Mouse (Mus musculus) layer of hippocampus, adult 9-10 months (tissue): Measurements from ENCODE around the gene Arfgef3.
"Not testable (repeated sequence)": the region's sequence is repeated elsewhere in the genome, so short reads cannot be mapped to it uniquely, and the experiment has no call there.

ENCODE experiments used
- DNase-seq: peaks from one replicate; pipeline ENCODE4 v3.0.0; 2022; ENCODE audit warnings: low spot score

Arfgef3 gene

DNA sequence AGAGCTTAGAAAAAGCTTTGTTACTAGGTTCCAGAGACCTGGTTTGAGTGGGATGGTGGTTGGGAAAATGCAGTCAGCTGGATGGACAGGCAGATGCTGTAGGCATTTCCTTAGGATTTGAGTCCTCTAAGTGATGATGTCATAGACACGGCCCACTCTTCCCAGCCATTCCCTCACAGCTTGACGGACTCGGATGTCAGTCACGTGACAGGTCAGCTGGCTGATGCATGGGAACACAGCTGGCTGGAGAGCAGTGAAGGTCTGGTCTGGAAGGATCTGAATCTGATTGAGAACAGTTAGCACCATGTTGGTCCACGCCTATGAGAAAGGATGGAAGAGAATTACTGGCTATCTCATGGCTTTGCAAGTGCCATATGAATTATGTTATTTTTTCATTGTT, 154.3 kb downstream of the Arfgef3 start:
- no peak for DNase-seq

DNA sequence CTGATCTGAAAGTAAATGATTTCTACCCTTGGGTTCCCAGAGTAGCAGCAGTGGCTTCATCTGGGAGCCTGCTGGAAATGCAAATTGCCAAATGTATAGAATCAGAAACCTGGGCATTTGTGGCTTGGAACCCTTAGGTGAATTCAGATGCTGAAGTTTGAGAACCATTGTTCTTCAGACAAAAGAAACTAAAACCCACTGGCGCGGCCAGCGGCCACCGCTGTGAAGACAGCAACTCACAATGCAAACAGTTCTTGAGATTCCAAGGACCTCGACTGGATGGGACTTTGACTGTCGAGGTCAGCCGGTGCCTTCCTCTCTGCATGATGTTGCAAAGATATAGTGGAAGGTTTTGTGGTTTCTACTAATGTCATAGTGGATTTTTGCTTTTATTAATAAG, 159.6 kb downstream of the Arfgef3 start:
- no peak for DNase-seq

DNA sequence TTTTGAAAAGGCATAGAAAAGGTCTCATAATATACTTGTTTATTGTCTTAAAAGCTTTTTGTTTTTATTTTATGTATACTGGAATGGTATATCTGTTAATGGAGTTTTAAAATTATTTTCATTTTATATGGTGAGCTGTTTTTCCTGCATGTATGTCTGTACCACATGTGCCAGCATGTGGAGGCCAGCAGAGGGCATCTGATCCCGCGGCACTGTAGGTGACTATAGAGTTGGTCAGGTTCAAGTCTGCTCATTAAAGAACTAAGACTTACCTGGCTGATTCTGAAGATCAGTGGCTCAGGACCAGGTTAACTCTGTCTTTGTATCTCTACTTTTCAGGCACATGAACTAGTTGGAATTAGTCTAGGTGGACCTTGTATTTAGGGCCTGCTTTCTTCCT, 171.2 kb downstream of the Arfgef3 start:
- no peak for DNase-seq

DNA sequence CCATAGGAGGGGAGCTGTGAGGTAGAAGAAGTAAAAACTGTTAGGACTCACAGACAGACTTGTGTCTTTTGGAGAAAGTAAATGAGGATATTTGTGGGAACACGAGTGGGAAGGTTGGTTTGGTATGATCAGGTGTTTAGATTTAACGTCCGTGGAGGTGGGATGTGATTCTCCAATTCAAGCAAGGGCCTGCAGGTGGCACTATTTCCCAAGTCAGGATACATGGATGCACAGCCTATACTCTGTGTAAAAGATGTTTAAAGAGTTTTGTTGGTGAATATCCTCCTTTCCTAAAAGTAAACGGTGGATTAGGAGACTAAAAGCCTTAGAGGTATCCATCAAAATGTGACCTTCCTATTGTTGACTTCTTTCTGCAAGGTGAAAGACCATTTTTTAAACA, 180.8 kb downstream of the Arfgef3 start:
- no peak for DNase-seq

DNA sequence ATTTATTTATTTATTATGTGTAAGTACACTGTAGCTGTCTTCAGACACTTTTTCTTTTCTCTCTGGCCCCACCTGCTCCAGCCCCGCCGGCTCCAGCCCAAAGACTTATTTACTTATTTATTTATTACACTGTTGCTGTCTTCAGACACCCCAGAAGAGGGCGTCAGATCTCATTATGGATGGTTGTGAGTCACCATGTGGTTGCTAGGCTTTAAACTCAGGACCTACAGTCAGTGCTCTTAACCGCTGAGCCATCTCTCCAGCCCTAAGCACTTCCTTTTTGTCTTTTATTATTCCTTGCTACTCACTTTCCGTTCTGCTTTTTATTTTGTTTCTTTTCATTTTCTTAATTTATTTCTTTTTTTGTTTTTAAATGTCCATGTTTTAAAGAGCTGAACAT, 182.3 kb downstream of the Arfgef3 start:
- DNase-seq, result no peak

DNA sequence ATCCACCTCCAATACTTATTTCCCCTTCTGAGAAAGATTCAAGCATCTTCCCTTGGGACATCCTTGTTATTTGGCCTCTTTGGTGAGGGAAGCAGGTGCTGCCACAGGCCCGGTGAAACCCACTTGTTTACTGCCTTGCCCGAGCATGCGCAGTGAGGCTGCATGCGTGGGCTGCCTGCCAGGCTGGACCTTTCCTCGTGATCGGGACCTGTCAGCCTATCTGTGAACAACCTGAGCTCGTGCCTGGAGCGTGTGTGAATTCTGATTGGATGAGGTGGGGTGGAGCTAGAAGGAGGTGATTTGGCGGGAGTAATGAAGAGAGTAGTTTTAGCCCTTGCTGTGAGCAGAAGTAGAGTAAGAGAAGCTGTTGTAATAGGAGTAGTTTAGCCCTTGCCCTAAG, 184.7 kb downstream of the Arfgef3 start:
- DNase-seq, result not testable (repeated sequence)

DNA sequence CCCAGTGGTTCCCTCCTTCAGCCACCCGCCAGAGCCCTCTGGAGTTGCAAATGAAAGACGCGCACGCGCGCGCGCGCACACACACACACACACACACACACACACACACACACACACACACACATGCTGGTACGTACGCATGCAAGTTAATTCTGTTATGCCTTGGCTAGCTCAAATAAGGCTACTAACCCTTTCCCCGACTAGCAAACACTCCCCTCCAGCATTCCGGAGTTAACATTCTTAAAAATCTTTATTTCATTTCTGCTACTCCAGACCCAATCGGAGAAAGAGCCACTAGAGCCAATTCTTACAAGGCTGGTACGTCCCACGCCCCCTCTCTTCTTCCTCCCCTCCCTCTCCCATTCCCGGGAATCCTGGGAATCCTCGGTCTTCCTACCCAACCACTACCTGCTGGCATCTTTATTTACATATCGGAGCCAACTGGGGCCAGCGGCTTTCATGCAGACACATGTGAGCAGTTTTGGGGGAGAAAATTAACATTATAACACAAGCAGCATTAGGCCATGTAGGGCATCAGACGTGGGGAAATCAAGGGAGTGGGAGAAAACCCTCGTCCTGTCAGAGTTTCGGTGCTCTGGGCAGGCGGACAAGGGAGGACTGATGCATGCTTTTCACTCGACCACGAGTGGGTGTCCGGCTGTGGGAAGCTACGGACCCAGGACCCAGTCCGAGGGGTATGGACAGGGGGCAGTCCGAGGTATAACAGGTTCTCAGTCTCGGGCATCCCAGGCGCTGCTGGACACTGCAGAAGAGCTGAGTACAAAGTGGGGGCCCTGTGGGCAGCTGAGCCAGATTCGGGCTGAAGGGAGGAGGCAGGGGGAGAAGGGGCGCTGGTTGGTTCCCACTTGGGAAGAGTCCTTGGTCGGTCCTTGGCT, 194.2 kb downstream of the Arfgef3 start:
- no peak for DNase-seq

DNA sequence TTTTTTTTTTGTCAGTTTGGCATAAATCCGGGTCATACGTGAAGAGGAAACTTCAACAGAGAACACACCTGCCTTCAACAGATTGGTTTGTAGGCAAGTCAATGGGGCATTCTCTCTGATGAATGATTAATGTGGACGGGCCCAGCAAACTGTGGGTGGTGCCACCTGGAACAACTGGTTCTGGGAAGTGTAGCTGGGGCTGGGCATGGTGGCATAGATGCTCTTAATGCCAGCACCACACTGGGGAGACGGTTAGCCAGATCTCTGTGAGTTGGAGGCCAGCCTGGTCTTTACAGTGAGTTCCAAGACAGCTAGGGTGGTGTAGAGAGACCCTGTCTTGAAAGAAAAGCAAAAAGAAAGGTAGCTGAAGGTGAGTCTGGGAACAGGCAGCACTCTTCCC, 196.4 kb downstream of the Arfgef3 start:
- DNase-seq, result no peak

DNA sequence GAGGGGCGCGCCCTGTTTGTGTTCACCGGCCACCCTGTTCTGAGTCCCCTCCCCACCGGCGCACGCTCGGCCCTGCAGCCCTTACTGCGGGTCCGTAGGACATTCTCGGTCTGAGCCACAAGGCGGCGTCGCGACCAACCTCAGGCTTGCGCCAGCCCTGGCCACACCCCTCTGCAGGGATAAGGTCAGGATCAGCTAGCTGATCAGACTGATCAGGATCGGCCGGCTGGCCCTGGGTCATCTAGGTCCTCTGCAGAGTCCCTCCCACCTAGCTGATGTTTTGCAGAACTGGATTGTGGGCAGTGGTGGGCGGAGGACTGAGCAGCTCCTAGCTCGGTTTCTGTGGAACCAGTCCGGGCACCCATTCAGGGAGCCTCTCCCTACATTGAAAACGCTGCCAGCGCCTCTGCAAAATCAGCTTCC, 197.9 kb downstream of the Arfgef3 start, which contains the start of gene Hebp2:
Gene Hebp2, minus strand, starts transcription at position 264 of the 423 bp plus-strand sequence.
- no peak for DNase-seq

DNA sequence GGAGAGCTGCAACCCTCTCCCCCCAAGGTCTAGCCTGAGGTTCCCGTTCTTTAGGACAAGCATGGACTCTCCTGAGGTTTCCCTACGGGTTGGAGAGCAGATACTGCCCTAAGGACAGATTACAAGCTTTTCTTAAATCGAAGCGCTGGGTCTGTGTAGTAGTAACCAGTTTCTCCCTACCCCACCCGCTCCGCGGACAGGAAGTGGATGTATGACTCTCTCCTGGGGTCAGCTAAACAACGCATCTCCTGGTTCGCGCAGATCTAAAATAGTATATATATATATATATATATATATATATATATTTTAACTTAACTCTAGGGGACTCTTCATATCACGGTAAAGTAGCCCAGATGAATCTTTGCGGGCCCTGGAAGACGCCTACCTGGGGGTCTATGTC, 198.4 kb downstream of the Arfgef3 start:
- no peak for DNase-seq

DNA sequence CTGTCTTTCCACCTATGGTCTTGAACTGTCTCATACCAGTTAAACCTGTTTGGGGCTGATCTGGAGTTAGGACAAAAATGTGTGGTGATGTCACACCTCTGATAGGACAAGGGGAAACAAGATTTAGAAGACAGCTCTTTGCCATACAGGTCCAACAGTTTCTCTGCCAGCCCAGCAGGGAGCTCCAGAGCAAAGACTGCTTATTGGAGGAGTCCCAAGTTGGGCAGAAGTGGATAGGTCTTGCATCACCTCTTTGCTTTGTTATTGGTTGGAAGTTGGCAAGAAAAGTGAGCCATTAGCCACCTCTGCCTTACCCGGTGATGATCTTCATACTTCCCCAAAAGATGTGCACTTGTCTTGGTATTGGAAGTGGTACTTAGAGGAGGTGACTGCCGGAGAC, 206.9 kb downstream of the Arfgef3 start:
- DNase-seq, result no peak

DNA sequence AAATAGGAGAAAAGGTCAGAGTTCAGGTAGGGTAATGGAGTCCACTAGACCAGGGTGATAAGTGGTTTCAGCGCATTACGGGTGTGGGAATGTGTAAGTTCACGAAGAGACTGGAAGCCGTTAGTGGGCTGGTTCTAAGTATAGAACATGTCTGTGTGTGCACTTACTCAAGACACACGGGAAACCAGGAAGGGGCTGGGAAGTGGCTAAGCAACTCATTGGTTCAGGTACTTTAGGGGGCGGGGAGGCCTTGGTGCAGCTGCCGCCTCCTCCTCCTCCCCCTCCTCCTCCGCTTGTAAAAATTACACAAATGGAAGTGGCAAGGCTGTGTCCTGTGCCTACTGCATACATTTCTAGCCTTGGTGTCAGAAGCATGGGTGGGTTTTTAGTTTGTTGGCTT, 211.5 kb downstream of the Arfgef3 start:
- no peak for DNase-seq
